Mouse (Mus musculus) embryo, embryonic 10 days (tissue): ENCODE results near the gene Cbx6.
"Not testable (repeated sequence)": the region's sequence is repeated elsewhere in the genome, so short reads cannot be mapped to it uniquely, and the experiment has no call there.

Source experiments
- DNase-seq: peaks from one replicate; pipeline ENCODE4 v3.0.0-alpha.2; 2015; ENCODE audit warnings: low spot score

Cbx6 gene

GRCm38 (mm10) chr15:79829431-79829830 is 5.1 kb downstream of the Cbx6 start:
- no peak for DNase-seq

- DNase-seq, result peak; percentile 47
Observed at GRCm38 (mm10) chr15:79828366-79829035, 6.0 kb downstream of the Cbx6 start.

- no peak for DNase-seq
Observed at GRCm38 (mm10) chr15:79827778-79828210, 6.7 kb downstream of the Cbx6 start.

GRCm38 (mm10) chr15:79827061-79827777 is 7.3 kb downstream of the Cbx6 start:
- DNase-seq, result no peak

DNA sequence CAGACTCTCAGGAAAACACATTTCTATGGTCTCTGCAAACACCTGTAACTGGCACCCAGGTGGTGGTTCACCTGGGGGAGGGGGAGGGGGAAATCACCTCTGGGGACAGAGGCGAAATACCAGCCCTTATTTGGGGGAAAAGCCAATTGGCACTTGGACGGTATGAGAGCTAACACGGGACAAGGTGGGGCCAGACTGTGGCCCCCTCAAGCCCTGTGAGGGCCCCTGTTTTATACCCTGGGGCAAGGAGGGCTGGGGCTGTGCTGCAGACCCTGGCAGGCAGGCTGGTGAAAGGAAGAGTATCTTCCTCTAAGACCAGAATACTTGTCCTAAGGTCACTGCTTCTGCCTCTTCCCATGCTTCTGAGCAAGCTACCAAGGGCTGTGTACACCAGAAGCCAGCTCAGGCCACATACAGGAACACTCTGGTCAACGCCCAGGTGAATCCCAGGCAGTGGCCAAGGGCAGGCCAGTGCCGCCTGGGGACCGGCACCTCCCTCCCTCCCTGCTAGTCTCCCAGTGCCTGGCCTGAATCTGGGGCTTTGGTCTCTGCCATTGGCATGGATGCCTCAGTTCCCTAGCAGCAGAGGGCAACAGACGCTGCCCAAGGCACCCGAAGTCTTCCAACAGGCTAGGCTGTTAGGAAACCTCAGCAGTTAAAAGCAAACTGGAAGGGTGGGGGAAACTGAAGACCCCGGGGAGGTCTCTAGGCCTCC is 8.1 kb downstream of the Cbx6 start:
- DNase-seq, result no peak

GRCm38 (mm10) chr15:79825146-79825825 is 9.2 kb downstream of the Cbx6 start:
- DNase-seq, result no peak

- no peak for DNase-seq
Observed at GRCm38 (mm10) chr15:79823588-79824280, 10.8 kb downstream of the Cbx6 start.

DNA sequence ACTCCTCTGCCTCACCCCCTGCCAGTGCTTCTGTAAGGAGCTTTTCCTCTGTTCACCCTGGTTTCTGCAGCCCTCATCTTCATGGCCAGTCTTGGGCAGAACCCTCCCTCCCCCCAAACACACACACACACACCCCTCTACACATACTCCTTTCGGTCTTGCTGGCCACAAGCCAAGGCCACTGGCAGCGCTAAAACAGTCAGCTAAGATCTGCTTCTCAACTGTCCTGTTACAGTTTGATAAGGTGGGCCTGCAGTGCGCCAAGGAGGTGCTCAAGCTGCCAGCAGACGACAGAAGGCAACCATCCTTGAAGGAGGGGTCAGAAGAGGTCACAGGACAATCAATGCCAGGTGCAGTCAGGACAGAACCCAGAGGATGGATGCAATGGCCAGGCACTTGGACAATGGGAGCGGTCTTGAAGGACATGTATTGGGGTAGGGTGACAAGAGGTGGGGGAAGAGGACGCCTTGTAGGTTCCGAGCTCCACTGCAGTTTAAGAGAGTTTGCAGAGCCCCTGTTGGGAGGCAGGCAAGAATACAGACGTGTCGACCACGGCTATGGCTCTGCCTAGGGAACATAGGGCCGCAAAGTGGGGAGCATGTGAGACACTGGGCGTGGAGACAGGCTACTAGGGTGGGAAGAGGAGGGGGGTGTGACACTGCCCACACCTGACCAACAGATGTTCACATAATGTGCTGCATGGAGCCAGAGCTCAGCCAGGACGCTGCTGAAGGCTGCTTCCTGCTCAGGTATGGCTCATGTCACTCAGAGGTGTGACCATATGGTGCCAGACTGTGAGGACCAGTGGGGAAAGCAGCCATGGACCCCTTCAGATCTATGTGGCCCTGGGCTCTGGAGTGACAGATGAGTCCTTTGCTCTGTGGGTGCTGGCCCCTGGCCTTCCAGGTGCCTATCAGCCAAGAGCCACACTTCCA is 12.0 kb downstream of the Cbx6 start:
- DNase-seq, result peak; percentile 40

- no peak for DNase-seq
Observed at GRCm38 (mm10) chr15:79818325-79818724, 16.2 kb downstream of the Cbx6 start.

GRCm38 (mm10) chr15:79813666-79814258 is 20.7 kb downstream of the Cbx6 start:
- no peak for DNase-seq

DNA sequence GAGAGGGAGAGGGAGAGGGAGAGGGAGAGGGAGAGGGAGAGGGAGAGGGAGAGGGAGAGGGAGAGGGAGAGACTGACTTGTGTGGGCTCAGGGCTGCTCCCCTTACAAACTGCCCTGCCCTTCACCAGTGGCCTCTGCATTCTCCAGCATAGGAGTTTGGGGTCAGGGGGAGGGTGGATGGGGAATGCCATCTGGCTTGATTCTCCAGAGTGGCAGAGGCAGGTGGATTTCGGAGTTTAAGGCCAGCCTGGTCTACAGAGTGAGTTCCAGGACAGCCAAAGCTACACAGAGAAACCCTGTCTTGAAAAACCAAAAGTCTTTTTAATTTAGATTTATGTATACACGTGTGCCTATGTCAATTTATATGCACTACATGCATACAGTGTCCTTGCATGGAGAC is 21.6 kb downstream of the Cbx6 start:
- not testable (repeated sequence) for DNase-seq

DNA sequence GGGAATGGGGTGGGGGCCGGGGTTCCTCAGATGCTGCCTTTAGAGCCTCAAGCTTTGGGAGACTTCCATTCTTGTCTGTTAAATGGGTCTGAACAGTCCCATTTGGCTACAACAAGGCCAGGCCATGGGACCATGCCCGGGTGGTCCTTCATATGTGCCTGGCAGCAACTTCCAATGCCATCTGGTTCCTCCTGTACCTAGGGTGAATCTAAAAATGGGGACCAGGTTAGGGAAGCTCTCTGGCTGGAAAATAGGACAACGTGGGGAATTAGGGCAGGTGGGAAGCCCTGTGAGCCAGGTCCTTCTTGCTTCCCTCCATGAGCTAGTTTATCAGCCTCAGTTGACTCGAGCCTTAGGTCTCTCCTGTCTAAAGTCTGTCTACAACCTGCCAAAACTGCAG is 23.5 kb downstream of the Cbx6 start:
- no peak for DNase-seq

DNA sequence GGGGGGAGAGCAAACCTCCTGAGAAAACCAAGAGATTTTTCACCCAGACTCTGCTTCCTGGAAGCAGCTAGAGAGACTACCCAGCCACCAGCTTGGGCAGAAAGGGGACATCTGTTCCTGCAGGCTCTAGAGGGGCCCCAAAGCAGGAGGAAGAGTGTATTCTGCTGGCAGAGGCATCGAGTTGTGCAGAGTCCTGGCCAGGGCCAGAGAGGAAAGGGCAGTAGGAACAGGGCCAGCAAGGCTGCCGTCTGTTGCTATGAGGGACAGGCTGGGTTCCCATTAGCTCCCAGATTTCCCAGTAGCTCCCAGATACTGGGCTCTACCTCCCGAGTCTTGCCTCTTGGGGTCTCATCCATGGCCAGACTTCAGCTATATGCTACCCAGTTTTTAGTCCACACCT is 24.4 kb downstream of the Cbx6 start:
- DNase-seq, result no peak

GRCm38 (mm10) chr15:79808658-79809057 is 25.8 kb downstream of the Cbx6 start:
- no peak for DNase-seq

DNA sequence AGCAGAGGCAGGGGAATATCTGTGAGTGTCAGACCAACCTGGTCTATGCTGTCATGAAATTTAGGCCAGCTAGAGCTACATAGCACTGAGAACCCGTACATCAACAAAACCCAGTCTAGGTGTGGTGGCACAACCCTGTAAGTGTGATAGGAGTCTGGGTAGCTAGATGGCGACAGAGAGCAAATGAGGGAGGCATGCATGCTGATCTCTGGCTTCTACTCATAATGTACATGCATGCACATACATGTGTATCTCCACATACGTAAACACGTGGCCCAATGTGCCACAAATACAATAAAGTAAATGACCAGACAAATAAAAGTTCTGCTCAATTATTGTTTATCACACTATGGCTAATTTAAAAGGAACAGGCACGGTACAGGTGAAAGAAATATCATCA is 26.4 kb downstream of the Cbx6 start:
- DNase-seq, result peak; percentile 77

DNA sequence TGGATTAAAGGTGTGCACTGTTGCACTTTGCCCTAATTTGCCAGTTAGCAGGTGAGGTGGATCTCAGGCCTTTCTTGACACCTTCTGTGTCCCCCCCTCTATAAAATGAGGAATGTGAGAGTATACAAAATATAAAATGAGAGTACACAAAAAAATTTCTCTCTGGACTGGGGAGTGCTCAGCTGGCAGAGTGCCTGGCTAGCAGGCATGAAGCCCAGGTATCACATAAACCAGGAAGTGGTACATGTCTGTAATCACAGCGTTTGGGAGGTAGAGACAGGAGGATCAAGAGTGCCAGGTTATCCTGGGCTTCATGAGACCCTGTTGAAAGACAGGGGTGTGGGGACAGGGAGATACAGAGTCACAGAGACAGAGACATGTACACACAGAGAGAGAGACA is 27.4 kb downstream of the Cbx6 start:
- no peak for DNase-seq

DNA sequence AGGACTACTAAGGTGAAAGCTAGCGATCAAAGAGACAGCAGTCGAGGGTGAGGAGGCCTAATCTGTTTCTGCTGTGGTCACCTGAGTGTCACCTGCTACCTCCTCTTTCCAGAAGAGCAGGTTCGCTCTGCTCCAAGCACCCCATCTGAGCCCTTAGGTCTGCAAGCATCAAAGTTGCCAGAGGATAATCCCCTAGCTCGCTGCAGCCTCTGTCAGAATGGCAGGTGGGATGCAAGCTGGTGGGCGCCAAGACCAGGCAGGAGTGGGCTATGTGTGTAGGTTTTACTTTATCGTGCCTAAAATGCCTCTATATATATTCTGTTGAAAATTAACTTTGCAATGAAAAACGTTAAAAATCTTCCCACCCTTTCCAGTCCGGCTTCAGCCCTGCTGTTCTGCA is 29.2 kb downstream of the Cbx6 start:
- DNase-seq, result no peak

- peak; percentile 71 for DNase-seq
Observed at GRCm38 (mm10) chr15:79804352-79805071, 30.0 kb downstream of the Cbx6 start, which contains the start of gene Nptxr. Gene Nptxr (minus strand): TSS chr15:79804766.

GRCm38 (mm10) chr15:79803533-79804351 is 30.7 kb downstream of the Cbx6 start:
- DNase-seq, result peak; percentile 41
